Mouse (Mus musculus): ENCODE measurements around the gene Tars2. TPM values are rescaled to one million over a fixed set of nuclear protein-coding genes. Genes with fewer than 3 reads are reported as not detected.

Gene Tars2
- total RNA-seq (2012; rRNA removed) (71.1 and 74.7 TPM in 2 replicates), total RNA-seq (2014; rRNA removed) (59.8 and 61.5 TPM in 2 replicates), polyA plus RNA-seq (2012; ENCODE audit: insufficient read length, low read depth) (97.6 and 106 TPM in 2 replicates)

GRCm38 (mm10) chr3:95760106-95760505, at the start of gene Tars2:
TSS of gene Tars2 (minus strand) at chr3:95760206.
- no peak for TF ChIP-seq RAD21 (IDR thresholded peaks at IDR 0.05; ENCODE audit: low read depth, low read length)
- TF ChIP-seq MEF2A (IDR thresholded peaks at IDR 0.05; ENCODE audit: borderline replicate concordance, low read depth, low read length): no peak
- TF ChIP-seq ZMIZ1 (IDR thresholded peaks at IDR 0.05; ENCODE audit: low read depth, low read length): no peak
- no peak for TF ChIP-seq BHLHE40 (IDR thresholded peaks at IDR 0.05; ENCODE audit: low read depth, low read length)
- no peak for TF ChIP-seq SIN3A (IDR thresholded peaks at IDR 0.05; ENCODE audit: low read length)
- no peak for TF ChIP-seq ZKSCAN1 (IDR thresholded peaks at IDR 0.05; ENCODE audit: borderline replicate concordance, low read depth, low read length)
- TF ChIP-seq MYC (IDR thresholded peaks at IDR 0.05; ENCODE audit: low read depth, low read length): no peak
- Histone ChIP-seq H3K27me3 (replicated peaks) (no peaks in the 10 kb centered on the region), H3K27ac (ENCODE audit: insufficient read depth, low read depth) (no peak within 1 kb of the TSS), H3K9ac (ENCODE audit: insufficient read depth, low read depth) (no peak within 1 kb of the TSS), H3K4me3 (replicated peaks in 1 of 3; ENCODE audit: low read depth in 2 of 3, low read length in 2 of 3, poor library complexity in 1 of 3) (no peak within 1 kb of the TSS), H3K4me1 (ENCODE audit: control insufficient read depth in 1 of 2, insufficient read depth in 2 of 2) (peaks cover 8 to 22% of the 10 kb centered on the region in 2 experiments; a peak in 3 of 4 replicates), H3K36me3 (replicated peaks in 1 of 2; ENCODE audit: control insufficient read depth in 1 of 2, insufficient read depth in 1 of 2, low read length in 1 of 2) (peaks cover 12 to 30% of the 10 kb centered on the region in 2 experiments), H3K9me3 (replicated peaks; ENCODE audit: low read length) (no peaks in the 10 kb centered on the region), H3K79me2 (replicated peaks; ENCODE audit: control insufficient read depth, extremely low read depth, insufficient read depth, poor library complexity, severe bottlenecking) (no peaks in the 10 kb centered on the region), H3K4me2 (ENCODE audit: insufficient read depth, low read depth, poor library complexity, severe bottlenecking) (no peak within 1 kb of the TSS)
- no peak for DNase-seq (ENCODE audit: extremely low read depth)
- in situ Hi-C loops (cut with MboI; ENCODE audit: low pct_ligation_motif_present, low pct_unique_long_range_greater_than_20kb, low sequenced_read_pairs): loop anchor here (25.0 kb wide), 1 partner anchor 248 kb away; no protein-coding TSS in a partner anchor
- dilution Hi-C loops (cut with MboI; ENCODE audit: extremely low pct_ligation_motif_present, extremely low pct_unique_long_range_greater_than_20kb, low sequenced_read_pairs): no loop called here

DNA sequence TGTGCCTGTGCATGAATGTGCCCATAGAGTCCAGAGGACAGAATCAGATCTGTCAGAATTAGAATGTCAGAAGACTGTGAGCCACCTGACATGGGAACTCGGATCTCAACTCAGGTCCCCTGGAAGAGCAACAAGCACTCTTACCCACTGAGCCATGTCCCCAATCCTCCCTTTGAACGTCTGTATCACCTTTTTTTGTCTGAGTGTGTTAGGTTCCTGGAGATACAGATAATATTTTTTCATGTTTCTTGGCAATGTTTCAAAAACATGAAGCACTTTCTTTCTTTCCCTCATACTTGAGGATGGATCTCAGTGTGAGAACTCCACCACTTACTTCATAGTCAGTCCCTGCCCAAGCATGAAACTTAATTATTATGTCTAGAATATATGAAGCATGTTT, 48.4 kb upstream of the Tars2 start:
- Histone ChIP-seq H3K9ac (ENCODE audit: insufficient read depth, low read depth) (no peak overlapping the region), H3K4me3 (replicated peaks in 1 of 3; ENCODE audit: low read depth in 2 of 3, low read length in 2 of 3, poor library complexity in 1 of 3) (no peak overlapping the region), H3K36me3 (replicated peaks in 1 of 2; ENCODE audit: control insufficient read depth in 1 of 2, insufficient read depth in 1 of 2, low read length in 1 of 2) (peaks cover 13 to 62% of the 10 kb centered on the region in 2 experiments), H3K27ac (ENCODE audit: insufficient read depth, low read depth) (no peak overlapping the region), H3K4me1 (ENCODE audit: control insufficient read depth in 1 of 2, insufficient read depth in 2 of 2) (peaks cover 0 to 3% of the 10 kb centered on the region in 2 experiments; a peak in 1 of 4 replicates), H3K27me3 (replicated peaks) (no peaks in the 10 kb centered on the region), H3K79me2 (replicated peaks; ENCODE audit: control insufficient read depth, extremely low read depth, insufficient read depth, poor library complexity, severe bottlenecking) (peaks cover 67% of the 10 kb centered on the region), H3K9me3 (replicated peaks; ENCODE audit: low read length) (no peaks in the 10 kb centered on the region), H3K4me2 (ENCODE audit: insufficient read depth, low read depth, poor library complexity, severe bottlenecking) (no peak overlapping the region)
- in situ Hi-C loops (cut with MboI; ENCODE audit: low pct_ligation_motif_present, low pct_unique_long_range_greater_than_20kb, low sequenced_read_pairs): no loop called here
- no peak for DNase-seq (ENCODE audit: extremely low read depth)
- TF ChIP-seq JUND (conservative IDR thresholded peaks at IDR 0.05; ENCODE audit: low read depth, low read length) (no peak), SIN3A (IDR thresholded peaks at IDR 0.05; ENCODE audit: low read length) (no peak), PAX5 (IDR thresholded peaks at IDR 0.05; ENCODE audit: low read length) (no peak), JUN (IDR thresholded peaks at IDR 0.05; ENCODE audit: insufficient read depth, low read depth, low read length) (no peak), IRF4 (IDR thresholded peaks at IDR 0.05; ENCODE audit: low read depth, low read length) (no peak), USF1 (IDR thresholded peaks at IDR 0.05; ENCODE audit: low read depth, low read length) (no peak), EP300 (IDR thresholded peaks at IDR 0.05; ENCODE audit: low read length) (no peak), ZNF384 (IDR thresholded peaks at IDR 0.05; ENCODE audit: low read depth, low read length) (no peak), SMC3 (IDR thresholded peaks at IDR 0.05; ENCODE audit: low read depth, low read length) (no peak), MXI1 (IDR thresholded peaks at IDR 0.05; ENCODE audit: low read depth, low read length) (no peak), CHD2 (IDR thresholded peaks at IDR 0.05; ENCODE audit: low read length) (no peak), E2F4 (IDR thresholded peaks at IDR 0.05; ENCODE audit: insufficient replicate concordance, low read depth, low read length) (no peak), MAX (IDR thresholded peaks at IDR 0.05; ENCODE audit: low read length) (no peak), NRF1 (IDR thresholded peaks at IDR 0.05; ENCODE audit: low read depth, low read length) (no peak), CHD1 (IDR thresholded peaks at IDR 0.05; ENCODE audit: low read depth, low read length) (no peak), ELF1 (IDR thresholded peaks at IDR 0.05; ENCODE audit: low read depth, low read length) (no peak), HCFC1 (IDR thresholded peaks at IDR 0.05; ENCODE audit: low read depth, low read length) (no peak), BHLHE40 (IDR thresholded peaks at IDR 0.05; ENCODE audit: low read depth, low read length) (no peak)
- dilution Hi-C loops (cut with MboI; ENCODE audit: extremely low pct_ligation_motif_present, extremely low pct_unique_long_range_greater_than_20kb, low sequenced_read_pairs): no loop called here

Measured in CH12.LX (cell line).